Mouse (Mus musculus): ENCODE measurements around the gene Lrrc57. TPM values are rescaled to one million over a fixed set of nuclear protein-coding genes. Genes with fewer than 3 reads are reported as not detected.

Gene Lrrc57
- polyA plus RNA-seq (2012; fragmentation: generic; extraction: Trizol), result 8.0 TPM
- long read RNA-seq, experiment 1, transcript Lrrc57-202 (6 exons, 1,962 nt), result major isoform, 6 of 36 reads
- long read RNA-seq, experiment 1, transcript Lrrc57-204 (6 exons, 1,961 nt), result minor isoform, 5 of 36 reads
- long read RNA-seq, experiment 1, partial matches to known transcripts, result 2 of 36 reads
- long read RNA-seq, experiment 1, other reads (novel, unspliced or antisense), result 18 of 36 reads
- long read RNA-seq, experiment 2, transcript Lrrc57-202 (6 exons, 1,962 nt), result major isoform, 27 of 107 reads
- long read RNA-seq, experiment 2, transcript Lrrc57-204 (6 exons, 1,961 nt), result minor isoform, 21 of 107 reads
- long read RNA-seq, experiment 2, partial matches to known transcripts, result 3 of 107 reads
- long read RNA-seq, experiment 2, other reads (novel, unspliced or antisense), result 52 of 107 reads

- H3K4me3 ChIP-seq (ENCODE audit: insufficient read depth, poor library complexity, severe bottlenecking), result peak within 1 kb of the TSS; percentile 99
- H3K79me2 ChIP-seq (ENCODE audit: control insufficient read depth, insufficient read depth), result peaks cover 48% of the 10 kb centered on the region
- H3K79me3 ChIP-seq (ENCODE audit: low read depth), result peaks cover 23% of the 10 kb centered on the region
- H3K36me3 ChIP-seq (ENCODE audit: control insufficient read depth, insufficient read depth), result peaks cover 32% of the 10 kb centered on the region
- TF ChIP-seq FOSL1 (IDR thresholded peaks at IDR 0.05; ENCODE audit: insufficient read depth, low read length, poor library complexity, severe bottlenecking) (no peak), MAX (IDR thresholded peaks at IDR 0.05) (peak; percentile 34), CTCF (IDR thresholded peaks at IDR 0.05; ENCODE audit: control insufficient read depth, insufficient read depth, insufficient read length) (no peak)
- peak within 1 kb of the TSS; percentile 86 for H3ac ChIP-seq (ENCODE audit: control insufficient read depth, insufficient read length, low read depth)
- H3K27me3 ChIP-seq (ENCODE audit: control insufficient read depth, insufficient read depth, insufficient read length), result no peaks in the 10 kb centered on the region
Observed at GRCm38 (mm10) chr2:120608830-120609723, at the start of gene Lrrc57, which contains the start of gene Haus2. Gene Lrrc57, minus strand, starts transcription at chr2:120609520. Gene Haus2, plus strand, starts transcription at chr2:120609383.

- Histone ChIP-seq H3K4me3 (ENCODE audit: insufficient read depth, poor library complexity, severe bottlenecking) (no peak overlapping the region), H3K79me2 (ENCODE audit: control insufficient read depth, insufficient read depth) (no peaks in the 10 kb centered on the region), H3ac (ENCODE audit: control insufficient read depth, insufficient read length, low read depth) (no peak overlapping the region), H3K27me3 (ENCODE audit: control insufficient read depth, insufficient read depth, insufficient read length) (no peaks in the 10 kb centered on the region), H3K79me3 (ENCODE audit: low read depth) (no peaks in the 10 kb centered on the region), H3K36me3 (ENCODE audit: control insufficient read depth, insufficient read depth) (no peaks in the 10 kb centered on the region)
- TF ChIP-seq MYOG (IDR thresholded peaks at IDR 0.05; ENCODE audit: control insufficient read depth, extremely low read depth, insufficient read length) (no peak), CEBPB (IDR thresholded peaks at IDR 0.05; ENCODE audit: low read depth) (no peak), CTCF (IDR thresholded peaks at IDR 0.05; ENCODE audit: control insufficient read depth, insufficient read depth, insufficient read length) (no peak), MYOD1 (IDR thresholded peaks at IDR 0.05; ENCODE audit: control insufficient read depth, insufficient read length, low read depth) (no peak), FOSL1 (IDR thresholded peaks at IDR 0.05; ENCODE audit: insufficient read depth, low read length, poor library complexity, severe bottlenecking) (no peak), USF1 (IDR thresholded peaks at IDR 0.05; ENCODE audit: low read depth) (no peak), MAX (IDR thresholded peaks at IDR 0.05) (no peak)
Observed at GRCm38 (mm10) chr2:120658486-120658885, 49.2 kb upstream of the Lrrc57 start.

- H3K4me3 ChIP-seq (ENCODE audit: insufficient read depth, poor library complexity, severe bottlenecking), result no peak overlapping the region
Observed at GRCm38 (mm10) chr2:120656711-120657110, 47.4 kb upstream of the Lrrc57 start.

DNA sequence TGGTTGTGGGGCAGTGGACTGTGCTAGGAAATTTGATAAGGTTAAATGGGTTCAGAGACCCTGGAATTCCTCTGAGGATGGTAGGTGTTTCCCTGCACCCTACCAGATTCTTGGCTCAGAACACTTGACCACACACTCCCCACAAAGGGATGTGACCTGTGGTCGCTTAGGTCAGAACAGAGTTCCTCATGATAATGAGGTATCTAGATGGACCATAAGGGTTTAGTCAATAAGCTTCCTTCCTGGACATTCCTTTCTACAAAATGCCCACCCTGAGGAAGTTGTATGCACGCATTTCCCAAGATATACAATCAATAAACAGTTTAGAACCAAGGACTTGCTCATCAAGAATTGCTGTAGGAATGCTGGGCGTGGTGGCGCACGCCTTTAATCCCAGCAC is 46.6 kb upstream of the Lrrc57 start:
- no peaks in the 10 kb centered on the region for H3K79me3 ChIP-seq (ENCODE audit: low read depth)
- no peaks in the 10 kb centered on the region for H3K36me3 ChIP-seq (ENCODE audit: control insufficient read depth, insufficient read depth)
- no peaks in the 10 kb centered on the region for H3K27me3 ChIP-seq (ENCODE audit: control insufficient read depth, insufficient read depth, insufficient read length)
- no peak overlapping the region for H3K4me3 ChIP-seq (ENCODE audit: insufficient read depth, poor library complexity, severe bottlenecking)
- no peak overlapping the region for H3ac ChIP-seq (ENCODE audit: control insufficient read depth, insufficient read length, low read depth)
- no peaks in the 10 kb centered on the region for H3K79me2 ChIP-seq (ENCODE audit: control insufficient read depth, insufficient read depth)
- TF ChIP-seq MAX (IDR thresholded peaks at IDR 0.05) (no peak), USF1 (IDR thresholded peaks at IDR 0.05; ENCODE audit: low read depth) (no peak), CEBPB (IDR thresholded peaks at IDR 0.05; ENCODE audit: low read depth) (no peak), FOSL1 (IDR thresholded peaks at IDR 0.05; ENCODE audit: insufficient read depth, low read length, poor library complexity, severe bottlenecking) (no peak), MYOG (IDR thresholded peaks at IDR 0.05; ENCODE audit: control insufficient read depth, extremely low read depth, insufficient read length) (no peak), MYOD1 (IDR thresholded peaks at IDR 0.05; ENCODE audit: control insufficient read depth, insufficient read length, low read depth) (no peak), CTCF (IDR thresholded peaks at IDR 0.05; ENCODE audit: control insufficient read depth, insufficient read depth, insufficient read length) (no peak)

More at GRCm38 (mm10) chr2:120656711-120657110, 47.4 kb upstream of the Lrrc57 start:
- H3K27me3 ChIP-seq (ENCODE audit: control insufficient read depth, insufficient read depth, insufficient read length), result no peaks in the 10 kb centered on the region
- no peaks in the 10 kb centered on the region for H3K36me3 ChIP-seq (ENCODE audit: control insufficient read depth, insufficient read depth)
- no peaks in the 10 kb centered on the region for H3K79me3 ChIP-seq (ENCODE audit: low read depth)
- no peaks in the 10 kb centered on the region for H3K79me2 ChIP-seq (ENCODE audit: control insufficient read depth, insufficient read depth)
- no peak overlapping the region for H3ac ChIP-seq (ENCODE audit: control insufficient read depth, insufficient read length, low read depth)
- TF ChIP-seq FOSL1 (IDR thresholded peaks at IDR 0.05; ENCODE audit: insufficient read depth, low read length, poor library complexity, severe bottlenecking) (no peak), CEBPB (IDR thresholded peaks at IDR 0.05; ENCODE audit: low read depth) (no peak)

DNA sequence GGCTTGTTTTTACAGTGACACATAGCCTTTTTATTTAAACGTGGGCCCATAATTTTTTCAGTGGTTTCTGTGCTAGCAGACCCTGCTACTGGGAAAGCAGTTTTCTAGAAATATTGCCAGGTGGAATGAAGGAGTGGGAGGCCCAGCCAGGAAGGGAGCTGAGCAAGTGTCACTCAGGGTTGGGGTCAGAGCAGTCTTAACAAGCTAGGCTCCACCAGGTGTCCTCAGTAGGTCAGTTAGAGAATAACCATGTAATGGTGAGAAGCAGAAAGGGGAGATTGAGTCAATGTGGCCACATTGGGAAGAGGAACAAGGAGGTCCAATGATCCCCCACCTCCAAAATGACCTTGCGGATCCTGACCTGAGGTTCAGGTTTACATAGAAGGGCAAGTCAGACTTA is 45.4 kb upstream of the Lrrc57 start:
- Histone ChIP-seq H3K27me3 (ENCODE audit: control insufficient read depth, insufficient read depth, insufficient read length) (no peaks in the 10 kb centered on the region), H3K4me3 (ENCODE audit: insufficient read depth, poor library complexity, severe bottlenecking) (no peak overlapping the region), H3K36me3 (ENCODE audit: control insufficient read depth, insufficient read depth) (no peaks in the 10 kb centered on the region), H3K79me3 (ENCODE audit: low read depth) (no peaks in the 10 kb centered on the region), H3K79me2 (ENCODE audit: control insufficient read depth, insufficient read depth) (no peaks in the 10 kb centered on the region), H3ac (ENCODE audit: control insufficient read depth, insufficient read length, low read depth) (no peak overlapping the region)
- TF ChIP-seq USF1 (IDR thresholded peaks at IDR 0.05; ENCODE audit: low read depth) (no peak), MAX (IDR thresholded peaks at IDR 0.05) (no peak), CTCF (IDR thresholded peaks at IDR 0.05; ENCODE audit: control insufficient read depth, insufficient read depth, insufficient read length) (no peak), CEBPB (IDR thresholded peaks at IDR 0.05; ENCODE audit: low read depth) (no peak), FOSL1 (IDR thresholded peaks at IDR 0.05; ENCODE audit: insufficient read depth, low read length, poor library complexity, severe bottlenecking) (no peak), MYOD1 (IDR thresholded peaks at IDR 0.05; ENCODE audit: control insufficient read depth, insufficient read length, low read depth) (no peak), MYOG (IDR thresholded peaks at IDR 0.05; ENCODE audit: control insufficient read depth, extremely low read depth, insufficient read length) (no peak)
